Mouse (Mus musculus): ENCODE measurements around the gene Efcab12.

DNA sequence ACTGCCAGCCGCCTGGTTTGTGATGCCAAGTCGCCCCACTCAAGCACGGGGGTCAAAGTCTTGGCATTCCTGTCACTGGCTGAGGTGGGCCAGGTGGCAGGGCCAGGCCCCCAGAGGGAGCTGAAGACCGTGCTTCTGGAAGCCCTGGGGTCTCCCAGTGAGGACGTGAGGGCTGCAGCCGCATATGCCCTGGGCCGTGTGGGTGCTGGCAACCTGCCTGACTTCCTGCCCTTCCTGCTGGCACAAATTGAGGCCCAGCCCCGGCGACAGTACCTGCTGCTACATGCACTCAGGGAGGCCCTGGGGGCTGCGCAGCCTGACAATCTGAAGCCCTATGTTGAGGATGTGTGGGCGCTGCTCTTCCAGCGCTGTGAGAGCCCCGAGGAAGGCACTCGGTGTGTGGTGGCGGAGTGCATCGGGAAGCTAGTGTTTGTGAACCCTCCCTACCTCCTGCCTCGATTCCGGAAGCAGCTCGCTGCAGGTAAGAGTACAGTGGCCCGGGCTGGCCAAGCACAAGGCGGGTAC is 45.5 kb downstream of the Efcab12 start:
- TF ChIP-seq CTCF (IDR thresholded peaks at IDR 0.05; ENCODE audit: extremely low read depth, insufficient read length, insufficient replicate concordance, low read depth, low read length) = no peak
- no peak for TF ChIP-seq POLR2A (IDR thresholded peaks at IDR 0.05; ENCODE audit: low read depth, low read length)

All from small intestine, adult 2 months (tissue).